Mouse (Mus musculus) lung, postnatal 0 days (tissue): ENCODE measurements around the gene Macf1. TPM values are rescaled to one million over a fixed set of nuclear protein-coding genes. Genes with fewer than 3 reads are reported as not detected.
A peak's percentile ranks its signal among the peaks of the same experiment; 100 is the strongest.

Source experiments
- ATAC-seq: fragments of 200-750 bp; cut with Nextera tagmentation; 2 replicates; pipeline ENCODE4 v1.8.0; 2017; ENCODE audit warnings: moderate library complexity
- DNase-seq: peaks from one replicate; pipeline ENCODE4 v3.0.0-alpha.2; 2016; ENCODE audit warnings: low spot score
- H3K27ac ChIP-seq: fragments of 300-500 bp; sonication (generic); 2 replicates; pipeline ENCODE4 v1.5.1; 2014; ENCODE audit warnings: antibody characterized with exemption, mild to moderate bottlenecking, low read length, mixed read lengths
- H3K27me3 ChIP-seq: fragments of 300-500 bp; sonication (generic); replicated peaks from 2 replicates; pipeline ENCODE4 v1.6.1; 2014; ENCODE audit warnings: low read length, mixed read lengths; ENCODE audit not compliant: insufficient read depth
- H3K36me3 ChIP-seq: fragments of 300-500 bp; sonication (generic); 2 replicates; pipeline ENCODE4 v1.6.1; 2014; ENCODE audit warnings: low read length, mixed read lengths; ENCODE audit not compliant: insufficient read depth
- H3K4me1 ChIP-seq: fragments of 300-500 bp; sonication (generic); 2 replicates; pipeline ENCODE4 v1.6.1; 2014; ENCODE audit warnings: antibody characterized with exemption, low read depth, low read length, mixed read lengths; ENCODE audit not compliant: insufficient read depth
- H3K4me2 ChIP-seq: fragments of 300-500 bp; sonication (generic); replicated peaks from 2 replicates; pipeline ENCODE4 v1.6.1; 2014; ENCODE audit warnings: low read depth, mild to moderate bottlenecking, low read length, moderate library complexity, mixed read lengths
- H3K4me3 ChIP-seq: fragments of 300-500 bp; sonication (generic); 2 replicates; pipeline ENCODE4 v1.5.1; 2014; ENCODE audit warnings: low read depth, low read length
- H3K9ac ChIP-seq: fragments of 300-500 bp; sonication (generic); replicated peaks from 2 replicates; pipeline ENCODE4 v1.6.1; 2014; ENCODE audit warnings: low read depth, mild to moderate bottlenecking
- H3K9me3 ChIP-seq: fragments of 300-500 bp; sonication (generic); 2 replicates; pipeline ENCODE4 v1.6.1; 2016; ENCODE audit warnings: low read length, mixed read lengths
- CTCF ChIP-seq: IDR thresholded peaks from 2 replicates; pipeline ENCODE4 v1.5.1; 2016; ENCODE audit warnings: antibody characterized with exemption, mild to moderate bottlenecking
- EP300 ChIP-seq: IDR thresholded peaks from 2 replicates; pipeline ENCODE4 v1.6.1; 2016; ENCODE audit warnings: antibody characterized with exemption, mild to moderate bottlenecking, control low read depth
- WGBS: fragments of 180-500 bp; shearing (Covaris S2); extraction: QIAGEN DNeasy Blood & Tissue Kit; methylation state at CpG from one replicate; pipeline ENCODE4 v1.1.7; 2014; 5-methylcytosine and 5-hydroxymethylcytosine counted together
- polyA plus RNA-seq: library from polyadenylated mRNA; unstranded; fragments of >200 nt; fragmentation: Nextera tagmentation; extraction: Ambion mirVana; gene quantifications from 2 replicates; pipeline ENCODE4 v1.2.1, GENCODE M21; 2015

Macf1 gene
- polyA plus RNA-seq, 1 experiment from 2014 or later = 181 TPM

GRCm38 (mm10) chr4:123717574-123718433 is 33.6 kb upstream of the Macf1 start, which contains the start of gene Ndufs5:
TSS of gene Ndufs5 (minus strand) at chr4:123718202.
- peak within 1 kb of the TSS; percentile 75 for H3K9ac ChIP-seq
- peaks cover 6% of the 10 kb centered on the region; the same call in 1 of the 2 replicates for H3K36me3 ChIP-seq
- H3K27ac ChIP-seq = peak within 1 kb of the TSS; percentile 64
- under 1% methylated on average over 40 of the region's 40 CpGs for WGBS
- ATAC-seq (peak; percentile 99), DNase-seq (peak; percentile 98)
- H3K4me2 ChIP-seq = peak within 1 kb of the TSS; percentile 67
- H3K27me3 ChIP-seq = no peaks in the 10 kb centered on the region
- H3K4me3 ChIP-seq = peak within 1 kb of the TSS; percentile 68
- no peak for TF ChIP-seq EP300
- no peak; the same call in 1 of the 2 replicates for TF ChIP-seq CTCF
- H3K4me1 ChIP-seq = peaks cover 4% of the 10 kb centered on the region
- H3K9me3 ChIP-seq = no peaks in the 10 kb centered on the region

GRCm38 (mm10) chr4:123712431-123712830 is 28.3 kb upstream of the Macf1 start:
- H3K4me2 ChIP-seq = no peak overlapping the region
- no peaks in the 10 kb centered on the region for H3K27me3 ChIP-seq
- no peak overlapping the region for H3K9ac ChIP-seq
- DNase-seq = no peak
- no peak for ATAC-seq
- no peak for TF ChIP-seq EP300
- no peak for TF ChIP-seq CTCF
- no peak overlapping the region for H3K27ac ChIP-seq
- H3K9me3 ChIP-seq = no peaks in the 10 kb centered on the region
- 100% methylated on average over 1 of the region's 3 CpGs for WGBS
- H3K4me1 ChIP-seq = peaks cover 4% of the 10 kb centered on the region
- H3K36me3 ChIP-seq = peaks cover 6% of the 10 kb centered on the region; the same call in 1 of the 2 replicates
- no peak overlapping the region for H3K4me3 ChIP-seq

GRCm38 (mm10) chr4:123707340-123707739 is 23.2 kb upstream of the Macf1 start:
- Histone ChIP-seq H3K36me3 (no peaks in the 10 kb centered on the region), H3K27me3 (no peaks in the 10 kb centered on the region), H3K4me2 (no peak overlapping the region), H3K4me1 (no peaks in the 10 kb centered on the region), H3K27ac (no peak overlapping the region), H3K9ac (no peak overlapping the region), H3K9me3 (no peaks in the 10 kb centered on the region), H3K4me3 (no peak overlapping the region)
- WGBS = 92% methylated on average over 5 of the region's 5 CpGs
- TF ChIP-seq EP300 (no peak), CTCF (no peak)
- no peak for ATAC-seq
- DNase-seq = no peak

- WGBS = 84% methylated on average over 2 of the region's 2 CpGs
- Histone ChIP-seq H3K4me1 (no peaks in the 10 kb centered on the region), H3K9me3 (no peaks in the 10 kb centered on the region), H3K4me2 (no peak overlapping the region), H3K27me3 (no peaks in the 10 kb centered on the region), H3K9ac (no peak overlapping the region), H3K27ac (no peak overlapping the region), H3K36me3 (no peaks in the 10 kb centered on the region), H3K4me3 (no peak overlapping the region)
- ATAC-seq = no peak
- TF ChIP-seq EP300 (no peak), CTCF (no peak)
- DNase-seq = no peak
These were observed 21.2 kb upstream of the Macf1 start for GRCm38 (mm10) chr4:123705340-123705739.

GRCm38 (mm10) chr4:123693384-123693783 is 9.2 kb upstream of the Macf1 start:
- Histone ChIP-seq H3K4me2 (no peak overlapping the region), H3K9ac (no peak overlapping the region), H3K4me1 (no peaks in the 10 kb centered on the region), H3K4me3 (no peak overlapping the region), H3K36me3 (no peaks in the 10 kb centered on the region), H3K9me3 (no peaks in the 10 kb centered on the region), H3K27me3 (no peaks in the 10 kb centered on the region), H3K27ac (no peak overlapping the region)
- ATAC-seq (no peak), DNase-seq (no peak)
- no peak for TF ChIP-seq EP300
- TF ChIP-seq CTCF = no peak
- WGBS = 85% methylated on average over 12 of the region's 12 CpGs

- no peak for ATAC-seq
- no peak for DNase-seq
- no peaks in the 10 kb centered on the region for H3K27me3 ChIP-seq
- WGBS = 75% methylated on average over 3 of the region's 3 CpGs
- no peaks in the 10 kb centered on the region for H3K4me1 ChIP-seq
- no peaks in the 10 kb centered on the region for H3K9me3 ChIP-seq
- H3K36me3 ChIP-seq = no peaks in the 10 kb centered on the region
- H3K27ac ChIP-seq = no peak overlapping the region
- no peak overlapping the region for H3K4me3 ChIP-seq
- H3K9ac ChIP-seq = no peak overlapping the region
- TF ChIP-seq CTCF (no peak), EP300 (no peak)
- no peak overlapping the region for H3K4me2 ChIP-seq
These were observed 7.9 kb upstream of the Macf1 start for GRCm38 (mm10) chr4:123692071-123692470.
